Comparison of ENCODE assay signal across 8 mouse cellular contexts in the genomic region with DNA sequence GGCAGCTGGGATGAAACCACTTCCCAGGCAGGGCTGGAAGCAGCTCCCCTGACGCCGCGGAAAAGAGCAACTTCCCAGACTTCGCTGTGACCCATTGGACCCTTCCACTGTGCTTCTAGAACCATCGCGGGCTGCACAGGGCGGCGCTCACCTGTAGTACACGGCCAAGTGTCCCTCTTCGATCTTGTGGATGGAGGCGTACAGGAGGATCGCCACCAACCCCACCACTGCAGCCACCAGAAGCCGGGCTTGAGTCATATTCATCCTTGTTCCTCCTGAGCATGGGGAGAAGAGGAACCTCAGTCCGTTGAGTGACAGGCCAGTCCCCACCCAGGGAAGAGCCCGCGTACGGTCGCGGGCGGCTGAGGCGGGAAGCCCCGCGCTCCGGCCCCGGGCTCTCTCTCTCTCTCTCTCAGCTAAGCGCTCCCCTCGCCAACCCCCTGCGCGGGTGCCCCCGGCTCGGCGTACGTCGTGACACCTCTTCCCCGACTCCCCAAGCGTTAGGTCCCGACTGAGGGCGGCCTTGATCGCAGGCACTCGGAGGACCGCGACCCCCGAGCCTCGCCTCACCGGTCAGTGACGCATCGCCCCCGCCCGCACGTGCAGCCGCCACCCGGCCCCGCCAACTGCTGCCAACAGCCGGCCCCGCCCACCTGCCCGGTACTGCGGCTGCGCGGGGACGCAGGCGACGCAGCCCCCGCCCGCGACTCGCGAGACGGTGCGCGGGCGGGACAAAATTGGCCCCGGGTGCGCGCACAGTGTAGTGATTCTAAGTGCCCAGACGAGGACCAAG. TPM values are rescaled to one million over a fixed set of nuclear protein-coding genes. Genes with fewer than 3 reads are reported as not detected.
DNase-seq lines count a peak whose midpoint lies in the region; ATAC-seq and TF ChIP-seq lines count a peak whose summit lies in the region.

A gene (minus strand): TSS at position 665 of the 793 bp plus-strand sequence.

- peaks cover 6% of the 10 kb centered on the region; the same call in 1 of the 2 replicates for H3K4me1 ChIP-seq in hindbrain, postnatal 0 days (ENCODE audit: insufficient read depth, low read length)

- no peaks in the 10 kb centered on the region for H3K27me3 ChIP-seq in hindbrain, postnatal 0 days (ENCODE audit: insufficient read depth, low read length)

- H3K4me2 ChIP-seq in hindbrain, postnatal 0 days (ENCODE audit: low read depth, low read length), result peak within 1 kb of the TSS; percentile 93

- intact Hi-C loops in gastrocnemius, adult 2 months (cut with DNase I), result no loop called here
- intact Hi-C loops in left cerebral cortex, adult 2 months (cut with DNase I), result no loop called here

- H3K27ac ChIP-seq in gastrocnemius, adult 2 months, result peak within 1 kb of the TSS; percentile 90
- peak within 1 kb of the TSS; percentile 67 for H3K27ac ChIP-seq in hindbrain, postnatal 0 days
- H3K27ac ChIP-seq in left cerebral cortex, adult 2 months, result peak within 1 kb of the TSS; percentile 88
- peak within 1 kb of the TSS; percentile 73 for H3K27ac ChIP-seq in macrophage

- 1% methylated on average over 71 of the region's 75 CpGs for WGBS in hindbrain, postnatal 0 days
- WGBS in macrophage (ENCODE audit: missing documents), result 1% methylated on average over 66 of the region's 75 CpGs

- H3K4me3 ChIP-seq in gastrocnemius, adult 2 months, result peak within 1 kb of the TSS; percentile 83
- H3K4me3 ChIP-seq in hindbrain, postnatal 0 days (ENCODE audit: low read length), result peak within 1 kb of the TSS; percentile 69
- H3K4me3 ChIP-seq in left cerebral cortex, adult 2 months, result peak within 1 kb of the TSS; percentile 96
- peak within 1 kb of the TSS; percentile 87 for H3K4me3 ChIP-seq in macrophage (ENCODE audit: inconsistent target)

- peak; percentile 71 for ATAC-seq in activated CD4-positive, CD25-positive, alpha-beta regulatory T cell, adult 4 months
- peak; percentile 85 for ATAC-seq in common myeloid progenitor, adult 5-6 weeks (replicated peaks; ENCODE audit: low read depth, poor library complexity, severe bottlenecking)
- ATAC-seq in hindbrain, postnatal 0 days, result peak; percentile 96

- no peak for TF ChIP-seq CTCF in gastrocnemius, adult 2 months (IDR thresholded peaks at IDR 0.05)
- no peak for TF ChIP-seq CTCF in hindbrain, postnatal 0 days (IDR thresholded peaks at IDR 0.05; ENCODE audit: low read depth)
- no peak for TF ChIP-seq CTCF in left cerebral cortex, adult 2 months (IDR thresholded peaks at IDR 0.05)

- H3K9ac ChIP-seq in hindbrain, postnatal 0 days (replicated peaks; ENCODE audit: low read length), result peak within 1 kb of the TSS; percentile 67

- H3K36me3 ChIP-seq in hindbrain, postnatal 0 days (ENCODE audit: insufficient read depth, low read length), result 0 out of 2 replicates have a peak, but pooled peaks cover 7% of the 10 kb centered on the region
- peaks cover 16% of the 10 kb centered on the region; the same call in 1 of the 2 replicates for H3K36me3 ChIP-seq in macrophage (ENCODE audit: inconsistent target)

- peak; percentile 95 for DNase-seq in gastrocnemius, adult 2 months
- peak; percentile 96 for DNase-seq in hindbrain, postnatal 0 days (ENCODE audit: low spot score)
- peak; percentile 91 to 95 for DNase-seq in left cerebral cortex, adult 2 months (ENCODE audit: extremely low spot score in 1 of 2, low spot score in 2 of 2)
- DNase-seq in retina, postnatal 7 days (ENCODE audit: low read depth, low spot score), result peak; percentile 77
- peak; percentile 83 to 87 for DNase-seq in urinary bladder, adult 18-20 months (ENCODE audit: low spot score in 2 of 2)

- no peaks in the 10 kb centered on the region for H3K9me3 ChIP-seq in hindbrain, postnatal 0 days (ENCODE audit: low read length)

- H3K79me2 ChIP-seq in macrophage (ENCODE audit: inconsistent target), result peaks cover 46% of the 10 kb centered on the region

RNA-seq across cellular contexts. Expression of the gene that starts here (rescaled TPM):
- 1 to 10 TPM; 4.2 to 4.9 TPM for polyA plus RNA-seq in activated CD4-positive, CD25-positive, alpha-beta regulatory T cell, adult 4 months (2017; shearing (Covaris generic))
- 30.6 and 35.3 TPM in 2 replicates for total RNA-seq in common myeloid progenitor, adult 5-6 weeks (2017)
- total RNA-seq in gastrocnemius, adult 2 months (2021), result 1 to 10 TPM; 3.4 to 5.1 TPM
- total RNA-seq in hindbrain, postnatal 0 days (2014; rRNA removed), result 6.4 and 7.9 TPM in 2 replicates
- polyA plus RNA-seq in hindbrain, postnatal 0 days (2015; fragmentation: Nextera tagmentation; extraction: Ambion mirVana), result 13.8 and 14.4 TPM in 2 replicates
- 10 to 100 TPM; 20.8 to 22.3 TPM for total RNA-seq in left cerebral cortex, adult 2 months (2021)
- total RNA-seq in macrophage (2018; cell fraction: chromatin; rRNA removed), result 10 to 100 TPM; 16.3 to 50.8 (median 29.0) TPM
- 10 to 100 TPM; 20.6 to 38.4 (median 31.4) TPM for total RNA-seq in macrophage (2018; cell fraction: cytosol; rRNA removed)
- total RNA-seq in macrophage (2018; cell fraction: nucleus; rRNA removed), result 10 to 100 TPM; 22.1 to 61.6 (median 38.1) TPM
- 27.9 to 30.5 TPM (median 29.9 TPM) in 3 replicates for polyA plus RNA-seq in macrophage (2018)

Comparison
In these comparisons a context has a peak if more than half of its experiments do, and no peak if none do; other contexts are left out.
1. Peak in every context shown above with its lines: DNase-seq, ATAC-seq, H3K4me3 ChIP-seq and H3K27ac ChIP-seq.